Mouse (Mus musculus) frontal cortex, adult (tissue): ENCODE measurements around the gene Erg.

ENCODE experiments used
- ATAC-seq: cut with Nextera tagmentation; 2 replicates; pipeline ENCODE4 v1.9.2; 2017; ENCODE audit warnings: mild to moderate bottlenecking, moderate library complexity, mixed read lengths; ENCODE audit not compliant: low TSS enrichment

Erg gene

DNA sequence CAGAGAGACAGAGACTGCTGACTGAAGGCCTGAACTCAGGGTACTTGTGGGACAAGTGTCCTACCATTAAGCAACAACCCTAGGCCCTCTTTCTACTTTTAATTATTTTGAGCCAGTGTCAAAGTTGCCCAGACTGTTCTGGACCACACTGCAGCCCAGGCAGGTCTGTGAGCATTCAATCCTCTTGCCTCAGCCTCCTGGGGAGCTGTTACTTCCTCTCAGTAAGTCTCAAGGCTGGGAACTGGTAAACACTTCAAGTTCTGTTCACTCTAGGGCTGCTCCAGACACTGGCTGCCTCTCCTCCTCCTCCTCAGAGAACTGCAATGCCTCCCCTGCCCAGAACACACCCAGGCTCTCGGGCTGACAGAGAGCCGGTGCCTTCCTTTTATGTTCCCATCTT lies 140.0 kb downstream of the Erg start:
- no peak for ATAC-seq

DNA sequence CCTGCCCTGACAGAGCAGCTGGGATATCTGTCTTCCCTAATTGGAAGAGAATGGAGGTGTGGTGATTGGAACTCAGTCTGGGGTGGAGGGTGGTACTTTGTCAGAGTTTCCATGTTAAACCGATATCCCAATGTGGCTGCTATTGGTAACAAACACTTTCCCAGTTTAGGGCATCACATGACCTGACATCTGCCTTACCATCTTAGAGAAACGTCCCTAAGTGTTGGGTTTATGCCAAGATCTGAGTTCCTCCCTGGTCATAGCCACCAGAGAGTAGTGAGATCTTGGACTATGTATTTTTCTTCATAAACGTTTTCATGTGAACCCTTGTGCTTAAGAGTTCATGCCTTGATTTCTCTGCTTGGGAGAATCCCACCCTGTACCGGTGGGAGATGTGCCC lies 144.4 kb downstream of the Erg start:
- no peak for ATAC-seq

GRCm38 (mm10) chr16:95441179-95441578 lies 145.2 kb downstream of the Erg start:
- ATAC-seq = no peak

DNA sequence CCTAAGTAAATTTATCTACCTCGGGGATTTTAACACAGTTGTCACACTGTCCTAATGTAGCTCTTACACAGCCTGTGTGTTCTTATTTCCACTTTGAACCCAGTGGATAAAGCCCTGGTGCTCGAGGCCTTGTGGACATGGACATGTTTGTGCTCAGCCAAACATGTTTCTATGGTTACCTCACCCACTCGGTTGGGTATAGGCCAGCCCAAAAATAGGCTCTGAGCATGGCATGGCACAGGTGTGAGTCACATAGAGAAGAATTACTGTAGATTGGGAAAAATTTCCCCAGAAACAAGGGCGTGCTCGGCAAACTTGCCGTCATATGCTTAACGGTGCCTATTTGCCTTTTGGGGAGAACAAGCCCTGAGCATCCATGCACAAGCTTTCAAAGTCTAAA lies 146.1 kb downstream of the Erg start:
- ATAC-seq = peak; percentile 78

DNA sequence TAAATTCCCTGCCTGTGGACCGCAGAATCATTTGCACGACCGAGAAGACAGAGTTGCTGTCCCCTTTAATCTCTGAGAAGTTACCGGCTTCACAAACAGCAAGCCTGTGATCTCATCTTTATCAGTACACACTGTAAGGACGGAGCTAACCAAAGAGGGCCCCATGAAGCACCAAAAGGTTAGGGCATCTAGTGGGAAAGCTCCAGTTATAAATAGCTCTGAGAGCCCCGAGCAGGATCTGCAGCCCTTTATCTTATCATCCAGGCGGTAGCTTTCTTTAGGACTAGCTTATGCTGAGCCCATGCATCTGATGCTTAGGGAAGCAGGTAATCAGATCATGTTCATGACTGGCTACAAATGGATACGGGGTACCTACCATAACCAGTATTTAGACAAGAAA lies 146.6 kb downstream of the Erg start:
- ATAC-seq = no peak

DNA sequence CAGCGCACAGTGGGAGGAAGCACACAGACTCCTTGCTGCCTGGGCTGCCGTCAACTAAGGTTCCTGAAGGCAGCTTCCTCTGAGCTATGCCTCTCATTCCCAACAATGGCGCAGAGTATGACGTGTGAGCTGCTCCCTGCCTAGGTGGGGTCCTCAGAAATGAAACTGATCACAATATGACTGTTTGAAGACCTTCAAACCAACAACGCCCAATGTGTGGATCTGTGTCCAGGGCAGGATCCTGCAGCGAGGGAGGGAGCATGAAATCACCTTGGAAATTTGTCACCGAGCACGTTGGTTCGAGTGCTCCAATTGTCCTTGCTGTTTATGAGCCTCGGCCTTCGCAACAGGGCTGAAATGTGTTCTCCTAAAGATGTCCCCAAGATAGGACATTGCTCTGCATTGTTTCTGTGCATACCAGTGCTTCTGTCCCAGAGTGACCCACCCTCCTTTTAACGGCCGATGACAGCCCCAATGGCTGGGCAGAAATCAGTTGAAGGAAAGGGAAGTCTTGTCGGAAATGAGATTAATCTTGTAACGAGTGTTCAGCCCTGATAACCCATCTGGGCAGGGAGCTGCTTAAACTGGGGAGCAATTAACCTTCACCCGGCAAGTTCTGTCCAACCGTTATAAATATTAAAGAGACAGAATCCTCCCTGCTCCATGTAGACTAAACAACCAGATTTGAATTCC lies 147.4 kb downstream of the Erg start:
- no peak for ATAC-seq

- ATAC-seq = no peak
These were observed 149.8 kb downstream of the Erg start for GRCm38 (mm10) chr16:95436611-95437010.

DNA sequence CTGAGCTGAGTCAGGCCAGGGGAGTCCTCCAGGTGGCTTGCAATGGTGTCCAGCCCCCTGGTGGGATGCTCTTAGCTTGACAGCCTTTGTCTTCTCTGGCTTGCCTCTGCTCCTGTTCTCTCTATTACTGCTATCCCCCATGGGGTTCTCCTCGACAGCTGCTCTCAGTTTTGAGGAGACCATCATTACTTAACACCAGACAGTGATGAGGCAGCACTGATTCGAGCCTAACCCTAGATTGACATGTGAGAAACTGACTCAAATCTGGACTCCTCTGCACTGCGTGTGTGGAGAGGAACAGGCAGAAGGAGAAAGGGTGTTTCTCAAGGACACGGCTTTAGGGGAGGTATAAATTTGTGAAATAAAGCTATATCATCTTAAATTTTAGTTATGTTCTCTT lies 150.3 kb downstream of the Erg start:
- no peak for ATAC-seq

- no peak for ATAC-seq
These were observed 152.0 kb downstream of the Erg start for GRCm38 (mm10) chr16:95434434-95434833.

DNA sequence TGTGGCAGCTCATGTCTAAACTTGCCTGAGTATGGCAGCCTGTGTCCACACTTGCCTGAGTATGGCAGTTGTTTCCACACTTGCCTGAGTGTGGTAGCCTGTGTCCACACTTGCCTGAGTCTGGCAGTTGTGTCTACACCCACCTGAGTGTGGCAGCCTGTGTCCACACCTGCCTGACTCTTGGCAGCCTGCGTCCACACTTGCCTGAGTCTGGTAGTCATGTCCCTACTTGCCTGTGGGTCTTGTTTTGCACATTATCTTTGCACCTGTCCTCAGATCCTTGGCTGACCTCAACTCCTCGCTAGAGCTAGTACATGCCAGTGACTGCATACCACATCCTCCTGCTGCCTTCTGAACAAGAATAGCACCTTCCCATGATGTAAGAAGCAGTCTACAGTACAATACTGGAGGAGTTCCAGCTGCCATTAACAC lies 153.8 kb downstream of the Erg start:
- no peak for ATAC-seq

DNA sequence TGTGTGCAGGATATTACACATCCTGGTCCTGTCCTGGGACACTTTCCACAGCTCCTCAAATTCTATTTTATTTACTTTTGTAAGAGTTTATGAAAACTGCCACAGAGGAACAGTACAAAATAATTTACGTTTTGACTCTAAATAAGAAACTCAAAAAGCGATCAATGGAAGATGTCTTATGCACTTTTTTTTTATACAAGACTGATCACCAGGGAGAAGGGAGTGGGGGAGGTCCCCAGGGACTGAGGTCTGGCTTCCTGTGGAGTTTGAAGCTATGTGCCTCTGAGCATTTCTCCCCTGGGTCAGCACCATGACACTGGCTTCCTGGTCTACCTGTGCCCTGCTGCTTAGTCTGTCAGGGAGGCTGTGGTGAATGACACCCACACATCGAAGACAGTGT lies 156.5 kb downstream of the Erg start:
- no peak for ATAC-seq

DNA sequence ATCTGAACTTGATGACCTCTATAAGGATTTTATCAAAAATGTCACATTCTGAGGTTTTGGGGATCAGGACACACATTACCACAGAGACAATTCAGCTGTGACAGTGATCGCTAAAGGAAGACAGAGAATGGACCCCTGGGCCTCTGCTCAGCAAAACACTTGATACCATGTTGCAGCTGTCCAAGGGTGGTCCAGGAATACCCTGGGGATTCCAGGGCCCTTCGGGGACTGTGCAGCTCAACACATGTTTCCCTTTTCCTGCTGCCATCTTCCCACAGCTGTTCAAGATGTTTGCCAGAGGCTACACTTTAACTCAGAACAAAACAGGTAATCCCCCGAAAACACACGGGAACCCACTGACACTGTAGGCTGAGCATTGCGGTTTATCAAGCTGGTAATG lies 158.2 kb downstream of the Erg start:
- no peak for ATAC-seq

DNA sequence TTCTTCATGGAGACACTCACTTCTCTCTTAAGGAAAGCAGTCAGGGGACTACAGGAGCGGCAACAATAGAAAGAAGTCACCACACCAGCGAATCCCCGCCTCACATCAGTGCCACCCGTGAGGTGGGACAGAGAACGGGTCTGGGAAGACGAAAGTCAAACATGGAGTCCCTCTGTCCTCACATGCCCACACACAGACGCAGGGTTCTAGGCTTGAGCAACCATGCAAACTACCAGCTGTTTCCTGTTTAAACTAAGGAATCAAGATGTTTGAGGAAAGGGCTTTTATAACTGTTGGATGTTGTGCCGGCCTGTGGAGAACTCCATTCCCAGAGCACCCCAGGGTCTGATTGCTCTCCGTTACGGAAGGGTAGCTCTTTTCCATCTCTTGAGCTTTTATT lies 158.9 kb downstream of the Erg start:
- ATAC-seq = no peak

DNA sequence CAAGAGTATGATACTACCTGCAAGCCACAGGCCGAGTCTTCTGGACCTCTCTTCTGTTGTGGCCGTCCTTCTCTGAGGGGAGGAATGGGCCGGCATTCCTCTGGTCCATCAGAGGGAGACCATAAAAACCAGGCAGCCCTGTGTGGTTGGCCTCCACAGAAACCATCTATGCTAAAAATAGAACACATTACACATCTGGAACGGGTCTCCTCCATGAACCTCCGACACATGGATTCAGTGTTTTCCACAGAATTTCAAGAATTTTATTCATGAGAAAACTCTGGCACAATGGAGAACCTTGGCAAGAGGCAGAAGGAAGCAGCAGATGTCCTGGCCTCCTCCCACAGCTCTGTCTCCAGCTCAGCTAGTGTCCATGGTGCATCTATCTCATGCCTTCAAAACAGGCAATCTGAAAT lies 163.7 kb downstream of the Erg start:
- ATAC-seq = peak; percentile 76

DNA sequence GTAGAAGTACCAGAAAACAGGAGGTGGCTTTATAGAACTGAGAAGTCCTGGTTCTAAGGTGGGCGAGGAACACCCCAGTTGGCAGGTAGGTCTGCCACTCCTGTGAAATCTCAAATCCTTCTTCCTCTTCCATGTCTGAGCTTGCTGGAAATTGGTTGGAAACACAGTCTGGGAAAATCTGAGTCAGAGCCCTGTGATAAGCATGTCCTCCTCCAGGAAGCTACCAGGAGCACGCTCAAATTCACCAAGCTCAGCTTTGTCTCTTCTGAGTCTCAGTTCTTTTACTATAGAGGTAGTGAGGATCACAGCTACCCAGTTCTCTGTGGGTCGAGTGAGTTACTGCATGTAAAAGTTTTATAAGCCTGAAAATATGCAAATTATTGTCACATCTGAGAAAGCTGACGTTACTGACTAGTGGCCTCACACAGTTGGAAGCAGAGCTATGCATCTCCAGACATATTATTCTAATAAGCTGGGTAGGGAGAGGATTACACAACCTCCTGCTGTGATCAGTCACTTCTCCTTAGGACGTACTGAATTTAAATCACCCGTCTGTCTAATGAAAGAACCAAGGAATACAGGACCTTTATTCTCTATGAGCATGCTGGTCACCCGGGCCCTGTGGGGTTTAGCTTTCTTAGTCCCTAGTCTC lies 165.0 kb downstream of the Erg start:
- ATAC-seq = peak; percentile 53; the same call in 1 of the 2 replicates

DNA sequence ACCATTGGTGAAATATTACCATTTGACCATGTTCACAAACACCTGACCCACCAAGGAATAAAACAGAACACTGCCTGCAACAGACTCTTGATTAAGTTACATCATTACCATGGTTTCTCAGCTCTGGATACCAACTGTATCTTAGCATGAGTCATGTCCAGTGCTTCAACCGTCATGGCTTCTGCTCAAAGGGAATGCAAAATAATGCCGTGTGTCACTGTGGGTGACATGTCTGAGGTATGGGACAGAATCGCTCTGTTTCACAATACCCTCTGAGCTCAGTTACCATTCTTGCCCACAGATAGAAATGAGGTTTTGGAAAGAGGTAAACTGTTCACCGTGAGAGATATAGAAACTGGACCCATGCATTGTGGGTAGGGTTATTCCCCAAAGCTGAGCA lies 170.5 kb downstream of the Erg start:
- no peak for ATAC-seq

- ATAC-seq = no peak
These were observed 171.0 kb downstream of the Erg start for GRCm38 (mm10) chr16:95415372-95415771.

DNA sequence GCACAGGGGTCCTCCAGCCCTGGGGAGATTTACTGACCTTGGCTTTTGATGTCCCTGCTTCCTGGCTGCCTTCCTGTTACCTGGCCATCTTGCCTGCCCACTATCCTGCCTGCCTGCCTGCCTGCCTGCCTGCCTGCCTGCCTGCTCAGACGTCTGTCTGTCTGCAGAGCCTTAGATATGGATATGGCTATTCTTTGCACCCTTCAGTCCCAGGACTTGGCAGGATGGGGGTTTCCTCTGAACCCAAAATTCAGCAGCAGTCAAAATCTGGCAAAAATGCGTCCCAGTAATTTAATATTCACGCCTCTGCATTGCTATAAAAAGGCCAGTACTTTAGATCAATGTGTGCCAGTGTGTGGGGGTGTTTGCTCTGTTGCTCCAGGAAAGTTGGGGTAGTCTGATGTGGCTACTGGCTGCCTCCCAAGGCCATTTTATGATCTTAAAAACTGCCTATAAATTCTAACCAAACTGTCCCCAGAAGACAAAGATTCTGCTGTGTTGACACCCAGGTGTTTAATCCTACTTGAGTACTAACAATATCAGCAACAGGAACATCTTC lies 172.9 kb downstream of the Erg start:
- ATAC-seq = peak; percentile 56

- peak; percentile 60; the same call in 1 of the 2 replicates for ATAC-seq
These were observed 178.3 kb downstream of the Erg start for GRCm38 (mm10) chr16:95408096-95408495.

DNA sequence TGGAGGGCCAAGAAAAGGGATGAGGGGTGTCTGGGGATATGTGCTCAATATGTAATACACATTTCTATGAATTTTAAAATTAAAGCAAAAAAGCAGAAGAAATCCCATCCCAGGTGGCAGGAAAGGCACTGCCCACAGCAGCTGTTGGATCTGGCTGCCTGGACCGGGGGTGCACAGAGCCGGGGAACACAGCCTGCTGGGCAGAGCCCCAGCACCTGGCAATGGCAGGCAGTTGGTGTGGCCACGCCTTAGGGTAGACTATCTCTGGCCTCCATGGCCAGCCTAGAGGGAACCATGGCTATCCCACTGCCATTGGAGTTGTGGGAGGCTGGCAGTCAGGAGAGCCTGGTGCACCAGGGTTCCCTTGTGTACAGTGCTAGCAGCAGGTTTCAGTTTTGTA lies 180.9 kb downstream of the Erg start:
- no peak for ATAC-seq

GRCm38 (mm10) chr16:95403453-95403852 lies 182.9 kb downstream of the Erg start:
- ATAC-seq = no peak

DNA sequence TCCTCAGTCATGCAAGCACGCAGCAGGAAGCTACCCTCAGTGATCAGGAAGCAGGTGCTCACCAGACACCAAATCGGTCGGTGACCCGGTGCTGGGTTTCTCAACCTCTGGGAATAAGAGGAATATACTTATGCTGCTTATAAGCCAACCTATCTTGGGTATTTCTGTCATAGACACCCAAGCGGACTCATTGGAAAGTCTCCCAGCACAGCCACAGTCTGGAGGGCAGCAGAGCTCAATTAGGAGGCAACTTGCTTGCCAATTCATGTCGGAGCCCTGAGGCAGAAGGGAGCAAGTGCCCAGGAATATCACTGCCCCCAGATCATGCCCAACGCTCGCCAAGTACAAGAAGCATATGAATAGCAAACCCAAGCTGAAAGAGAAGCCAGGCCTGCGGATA lies 184.5 kb downstream of the Erg start:
- no peak for ATAC-seq

GRCm38 (mm10) chr16:95398761-95399343 lies 187.5 kb downstream of the Erg start:
- ATAC-seq = peak; percentile 93
